Mouse (Mus musculus) embryonic fibroblast, embryonic 13.5 days (primary cell): ENCODE measurements around the gene Gas8.

ENCODE experiments used
- CTCF ChIP-seq: IDR thresholded peaks from 2 replicates; pipeline ENCODE4 v1.5.1; 2011; ENCODE audit warnings: mild to moderate bottlenecking, control low read depth, low read length, moderate library complexity, borderline replicate concordance; ENCODE audit not compliant: insufficient read depth
- POLR2A ChIP-seq: IDR thresholded peaks from 2 replicates; pipeline ENCODE4 v1.6.1; 2011; ENCODE audit warnings: low read depth, mild to moderate bottlenecking, control low read depth, low read length, moderate library complexity

- no peak for TF ChIP-seq CTCF
- no peak for TF ChIP-seq POLR2A
Measured at GRCm38 (mm10) chr8:123503801-123504467, 14.7 kb upstream of the Gas8 start.
